Mouse (Mus musculus): ENCODE data around the gene Trim44.

DNA sequence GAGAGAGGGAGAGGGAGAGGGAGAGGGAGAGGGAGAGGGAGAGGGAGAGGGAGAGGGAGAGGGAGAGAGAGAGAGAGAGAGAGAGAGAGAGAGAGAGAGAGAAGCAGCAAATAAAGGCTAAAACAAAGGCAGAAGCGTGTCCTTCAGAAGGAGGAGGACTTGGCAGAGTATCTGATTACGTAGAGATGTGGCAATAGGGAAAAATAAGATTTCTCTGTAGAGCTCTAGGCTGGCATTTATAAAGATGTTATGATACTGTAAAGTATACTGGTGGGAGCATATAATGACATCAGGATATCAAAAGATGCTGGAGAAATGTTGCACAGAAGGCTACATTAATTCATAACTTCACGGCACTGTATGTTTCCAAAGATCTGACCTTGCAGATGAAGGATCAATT lies 76.5 kb downstream of the Trim44 start:
- TF ChIP-seq CTCF (IDR thresholded peaks at IDR 0.05; ENCODE audit: insufficient read depth, low read depth, low read length) (no peak), POLR2A (IDR thresholded peaks at IDR 0.05; ENCODE audit: insufficient read depth, low read depth, low read length) (no peak)
